Mouse (Mus musculus) testis, postnatal 10 days (tissue): Measurements from ENCODE around the gene Senp5.
"Not testable (repeated sequence)": the region's sequence is repeated elsewhere in the genome, so short reads cannot be mapped to it uniquely, and the experiment has no call there.

Experiments
- DNase-seq: peaks from one replicate; pipeline ENCODE4 v3.0.0; 2021; ENCODE audit warnings: low spot score

Gene Senp5

DNA sequence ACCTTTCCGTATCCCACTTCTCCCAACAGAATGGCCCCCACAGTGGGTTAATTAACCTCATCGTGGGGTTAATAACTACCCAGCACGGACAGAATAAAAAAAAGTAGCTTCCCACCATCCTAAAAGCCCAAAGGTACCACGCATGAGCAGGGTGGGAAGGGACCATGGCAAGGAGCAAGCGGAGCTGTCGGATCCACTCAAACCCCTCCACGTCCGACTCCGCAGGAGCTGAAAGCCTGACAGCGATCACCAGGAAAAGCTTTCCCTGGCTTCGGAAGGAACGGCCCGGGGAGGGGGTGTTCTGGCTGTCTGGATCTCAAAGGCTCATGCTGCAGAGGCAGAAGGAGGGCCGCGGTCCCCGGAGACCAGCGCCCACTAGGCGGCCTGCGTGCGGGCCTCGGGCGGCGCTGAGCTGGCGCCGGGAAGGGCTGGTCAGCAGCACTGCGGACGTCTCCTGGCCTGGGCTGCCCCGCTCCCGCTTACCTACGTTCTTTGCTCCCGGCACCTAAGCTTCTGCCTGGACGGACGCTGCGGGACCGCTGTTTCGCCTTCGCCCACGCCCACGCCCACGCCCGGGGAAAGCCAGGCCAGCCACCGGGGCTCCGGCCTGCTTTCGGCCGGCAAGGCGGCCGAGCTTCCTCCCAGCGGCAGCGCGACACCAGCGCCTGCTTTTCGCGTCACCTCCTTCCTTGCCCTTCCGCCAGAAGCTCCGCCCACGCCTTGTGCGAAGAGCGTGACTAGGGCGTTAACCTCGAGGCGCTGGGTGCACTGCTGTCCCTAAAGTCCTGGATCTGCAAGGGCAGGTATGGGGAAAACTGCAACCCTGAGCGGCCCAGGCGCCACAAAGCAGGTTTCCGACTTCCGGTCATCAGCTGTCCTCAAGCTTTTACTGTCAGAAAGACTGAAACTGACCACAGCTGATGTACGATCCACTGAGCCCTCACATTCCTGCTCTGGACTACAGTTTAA, at the start of gene Senp5:
TSS of gene Senp5 (minus strand) at position 779 of the 969 bp plus-strand sequence.
- peak; percentile 93 for DNase-seq

DNA sequence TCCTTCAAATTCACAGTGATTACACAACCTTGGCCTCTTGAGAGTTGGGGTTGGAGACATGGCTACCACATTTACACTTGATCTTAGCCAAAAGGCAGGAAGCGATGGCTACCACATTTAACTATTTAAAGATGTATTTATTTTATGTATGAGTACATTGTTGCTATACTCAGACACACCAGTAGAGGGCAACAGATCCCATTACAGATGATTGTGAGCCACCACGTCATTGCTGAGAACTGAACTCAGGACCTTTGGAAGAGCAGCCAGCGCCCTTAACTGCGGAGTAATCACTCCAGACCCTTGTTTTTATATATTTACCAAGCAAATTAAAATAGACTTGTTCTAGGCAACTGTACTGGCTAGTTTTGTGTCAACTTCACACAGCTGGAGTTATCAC, 39.3 kb upstream of the Senp5 start:
- no peak for DNase-seq

- DNase-seq = no peak
Measured at GRCm38 (mm10) chr16:32019678-32020077, 16.6 kb upstream of the Senp5 start.

GRCm38 (mm10) chr16:32010330-32010729, 7.2 kb upstream of the Senp5 start:
- DNase-seq = no peak

- DNase-seq = no peak
Measured at GRCm38 (mm10) chr16:32009913-32010312, 6.8 kb upstream of the Senp5 start.

DNA sequence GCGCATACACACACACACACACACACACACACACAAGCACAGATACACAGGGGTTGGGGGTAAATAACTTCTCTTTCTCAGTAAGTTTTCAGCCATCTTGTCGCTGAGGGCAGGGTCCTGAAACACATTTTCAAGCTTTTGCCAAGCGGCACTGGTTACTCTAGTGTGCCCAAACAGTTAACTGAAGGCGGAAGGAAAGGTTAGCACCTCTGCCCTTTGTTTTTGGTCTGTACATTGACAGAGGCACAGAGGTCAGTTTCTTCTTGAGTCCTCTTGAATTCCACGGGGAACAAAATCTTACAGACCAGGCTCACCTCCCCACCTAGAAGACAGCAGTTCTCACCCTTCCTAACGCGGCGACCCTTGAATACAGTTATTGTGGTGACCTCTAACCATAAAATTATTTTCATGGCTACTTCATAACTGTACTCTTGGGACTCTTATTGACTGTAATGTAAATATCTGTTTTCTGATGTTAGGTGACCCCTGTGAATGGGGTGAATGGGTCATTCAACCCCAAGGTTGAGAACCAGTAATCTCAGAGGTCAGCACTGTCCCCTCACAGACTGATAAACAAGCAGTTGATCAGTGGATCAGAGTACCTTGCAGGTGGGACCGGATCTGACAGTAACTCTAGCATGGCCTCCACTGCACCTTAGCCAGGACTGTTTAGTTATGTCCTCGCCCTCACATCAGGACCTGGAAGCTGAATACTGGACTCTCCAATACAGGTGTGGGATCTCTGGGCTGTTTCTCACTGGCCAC, 5.6 kb upstream of the Senp5 start:
- no peak for DNase-seq

- no peak for DNase-seq
Measured at GRCm38 (mm10) chr16:32004731-32005130, 1.6 kb upstream of the Senp5 start.

DNA sequence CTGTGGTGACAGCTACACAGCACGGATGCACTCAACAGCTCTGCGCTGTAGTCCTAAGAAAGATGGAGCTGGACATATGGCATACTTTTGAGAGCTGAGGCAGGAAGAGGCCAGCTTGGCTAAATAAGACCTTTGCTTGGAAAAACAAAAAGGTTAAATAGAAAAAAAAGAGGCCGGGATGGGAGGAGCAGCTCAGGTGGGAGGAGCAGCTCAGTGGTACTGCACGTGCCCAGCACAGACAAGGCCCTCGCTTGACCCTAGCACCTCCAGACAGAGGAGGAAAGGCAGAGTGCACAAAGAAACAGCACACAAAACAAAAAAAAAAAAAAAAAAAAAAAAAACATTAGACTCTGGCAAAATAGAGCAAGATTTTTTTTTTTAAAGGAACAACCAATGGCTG, 6.7 kb downstream of the Senp5 start:
- DNase-seq = no peak

DNA sequence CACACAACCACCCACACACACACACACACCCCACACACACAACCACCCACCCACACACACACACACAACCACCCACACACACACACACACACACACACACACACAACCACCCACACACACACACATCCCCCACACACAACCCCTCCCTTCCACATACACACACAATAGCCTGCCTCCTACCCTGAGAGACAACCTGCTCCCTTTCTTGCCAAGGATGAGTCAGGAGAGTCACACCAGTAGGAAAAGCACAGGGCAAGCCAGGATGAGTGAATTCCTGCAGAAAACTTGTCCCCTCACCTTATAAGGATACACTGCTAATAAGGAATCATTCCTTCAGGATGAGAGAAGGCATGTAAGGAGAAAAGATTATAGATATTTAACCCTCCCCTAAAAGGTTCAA, 9.1 kb downstream of the Senp5 start:
- no peak for DNase-seq

GRCm38 (mm10) chr16:31993195-31993594, 9.9 kb downstream of the Senp5 start:
- no peak for DNase-seq

DNA sequence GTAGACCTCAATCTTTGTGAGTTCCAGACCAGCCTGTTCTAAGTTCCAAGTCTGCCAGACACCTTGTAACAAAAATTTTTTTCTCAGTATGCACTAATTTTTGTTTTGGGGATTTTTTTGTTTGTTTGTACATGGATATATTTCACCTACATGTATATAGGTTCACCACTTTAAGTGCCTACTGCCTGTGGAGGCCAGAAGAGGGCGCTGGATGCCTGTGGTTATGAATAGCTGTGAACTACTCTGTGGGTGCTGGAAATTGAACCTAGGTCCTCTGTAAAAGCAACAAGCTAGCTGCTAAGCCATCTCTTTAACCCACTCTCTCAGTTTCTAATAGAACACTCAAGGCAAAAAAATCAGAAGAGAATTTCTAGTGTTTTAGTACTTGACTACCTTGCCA, 11.0 kb downstream of the Senp5 start:
- no peak for DNase-seq

DNA sequence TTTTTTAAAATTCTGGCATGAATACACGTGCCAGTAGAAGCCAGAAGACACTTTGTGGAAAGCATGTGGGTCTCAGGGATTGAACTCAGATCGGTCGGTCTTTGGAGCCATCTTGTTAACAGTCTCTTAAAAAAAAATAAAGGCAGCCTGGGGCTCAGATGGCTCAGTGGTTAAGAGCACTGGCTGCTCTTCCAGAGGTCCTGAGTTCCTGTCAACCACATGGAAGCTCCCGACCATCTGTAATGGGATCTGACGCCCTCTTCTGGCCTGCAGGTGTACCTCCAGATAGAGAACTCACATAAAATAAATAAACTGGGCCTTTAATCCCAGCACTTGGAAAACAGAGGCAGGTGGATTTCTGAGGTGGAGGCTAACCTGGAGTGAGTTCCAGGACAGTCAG, 22.1 kb downstream of the Senp5 start:
- DNase-seq = no peak

- DNase-seq = no peak
Measured at GRCm38 (mm10) chr16:31979501-31979900, 23.6 kb downstream of the Senp5 start.

GRCm38 (mm10) chr16:31975258-31975657, 27.8 kb downstream of the Senp5 start:
- DNase-seq = no peak

DNA sequence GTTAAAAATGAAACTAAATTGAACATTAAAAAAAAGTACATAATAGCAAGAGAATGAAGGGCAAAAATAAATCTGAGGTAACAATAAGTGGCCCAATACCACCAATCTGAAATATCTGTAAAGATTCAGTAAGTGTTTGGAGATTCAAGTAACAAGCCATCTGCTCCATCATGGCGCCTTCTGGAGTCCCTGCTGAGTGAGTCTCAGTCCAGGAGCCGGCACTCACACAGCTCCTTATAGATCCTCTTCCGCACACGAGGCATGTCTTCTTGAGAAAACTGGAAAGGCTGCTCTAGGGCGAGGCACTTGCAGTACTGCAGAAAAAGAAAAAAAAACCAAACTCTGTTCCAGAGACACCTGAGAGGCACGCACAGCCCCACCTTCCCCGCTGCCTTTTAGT, 39.9 kb downstream of the Senp5 start:
- DNase-seq = no peak

DNA sequence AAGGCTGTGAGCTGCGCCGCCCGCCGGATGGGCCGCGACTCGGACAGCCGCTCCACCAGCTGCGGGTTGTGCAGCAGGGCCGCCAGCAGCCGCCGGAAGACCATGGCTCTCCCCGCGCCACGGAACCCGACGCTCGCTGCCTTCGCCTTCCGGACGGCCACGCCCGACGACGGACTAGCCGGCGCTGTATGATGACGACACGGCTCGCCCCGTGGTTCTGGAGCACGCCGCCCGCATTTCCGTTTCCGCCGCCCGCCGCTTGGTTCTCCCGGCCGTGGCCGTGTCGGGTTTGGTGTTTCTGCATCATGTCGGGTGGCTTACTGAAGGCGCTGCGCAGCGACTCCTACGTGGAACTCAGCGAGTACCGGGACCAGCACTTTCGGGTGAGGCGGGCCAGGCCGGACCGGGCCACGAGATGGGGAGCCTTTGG, 54.7 kb downstream of the Senp5 start, which contains the start of the genes 0610012G03Rik and Ncbp2:
TSS of gene 0610012G03Rik (minus strand) at position 150 of the 430 bp plus-strand sequence.
TSS of gene Ncbp2 (plus strand) at position 169 of the 430 bp plus-strand sequence.
- peak; percentile 98 for DNase-seq

DNA sequence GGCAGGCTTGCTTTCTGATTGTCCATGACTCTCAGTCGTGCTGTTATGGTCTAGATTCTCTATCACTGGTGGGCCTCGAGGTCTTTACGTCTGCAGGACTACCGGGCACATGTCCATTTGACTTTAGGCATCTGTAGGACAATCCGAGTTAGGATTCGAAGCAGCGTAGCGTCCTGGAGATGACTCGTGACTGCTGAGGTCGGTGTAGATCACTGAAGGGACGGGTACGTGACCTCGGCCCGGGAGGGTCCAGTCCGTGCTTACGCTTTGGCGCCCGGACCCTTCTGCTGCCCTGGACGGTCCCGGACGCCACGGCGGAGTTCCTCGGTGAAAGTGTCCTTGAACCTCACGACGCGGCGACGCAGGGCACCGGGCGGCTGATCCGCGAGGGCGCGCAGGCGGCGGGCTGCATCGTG, 55.2 kb downstream of the Senp5 start:
- no peak for DNase-seq

DNA sequence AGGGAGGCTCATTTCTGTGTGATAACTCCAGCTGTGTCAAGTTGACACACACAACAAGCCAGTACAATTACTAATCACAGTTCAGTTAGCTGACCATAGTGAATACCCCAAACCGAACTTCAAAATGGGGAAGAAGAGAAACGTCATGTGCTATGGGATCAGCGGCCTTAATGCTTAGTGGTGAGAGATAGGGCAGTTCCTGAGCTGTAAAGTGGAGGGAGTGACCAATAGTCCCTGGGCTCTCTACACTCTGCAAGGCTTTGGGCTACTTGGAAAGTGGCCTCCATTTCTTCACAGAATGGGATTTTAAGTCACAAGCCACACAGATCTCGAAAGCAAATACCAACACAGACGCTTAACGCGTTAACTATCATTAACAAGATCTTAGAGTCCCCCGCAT, 55.8 kb downstream of the Senp5 start:
- DNase-seq = no peak

DNA sequence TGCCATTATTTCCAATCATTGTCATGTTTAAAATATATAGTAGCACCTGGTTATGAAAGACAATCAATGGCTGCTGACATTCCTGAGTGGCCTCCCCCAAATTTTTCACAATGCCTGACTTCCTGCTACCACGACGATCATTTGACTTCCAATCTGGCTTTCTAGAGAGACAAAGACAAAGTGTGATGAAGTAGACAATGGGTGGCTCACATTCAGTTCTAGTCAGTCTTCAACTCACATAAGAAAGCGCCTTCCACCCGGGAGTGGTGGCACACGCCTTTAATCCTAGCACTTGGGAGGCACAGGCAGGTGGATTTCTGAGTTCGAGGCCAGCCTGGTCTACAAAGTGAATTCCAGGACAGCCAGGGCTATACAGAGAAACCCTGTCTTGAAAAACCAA, 57.1 kb downstream of the Senp5 start:
- not testable (repeated sequence) for DNase-seq

DNA sequence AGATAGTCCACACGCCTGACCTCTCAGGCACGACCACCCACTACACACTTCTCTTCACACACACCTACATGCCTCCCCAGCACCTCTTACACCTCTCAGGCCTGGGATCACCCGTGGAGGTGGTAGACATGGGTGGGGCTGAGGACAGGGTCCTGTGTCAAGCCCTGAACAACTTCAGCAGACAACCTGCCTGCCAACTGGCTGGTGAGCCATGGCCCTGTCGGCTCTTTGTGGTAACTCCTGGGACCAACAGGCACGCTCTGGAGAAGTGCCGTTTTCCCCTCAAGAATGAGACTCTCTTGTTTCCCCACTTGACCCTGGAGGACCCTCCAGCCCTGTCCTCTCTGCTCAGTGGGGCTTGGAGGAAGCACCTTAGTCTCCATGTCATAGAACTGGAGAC, 57.7 kb downstream of the Senp5 start:
- DNase-seq = no peak

DNA sequence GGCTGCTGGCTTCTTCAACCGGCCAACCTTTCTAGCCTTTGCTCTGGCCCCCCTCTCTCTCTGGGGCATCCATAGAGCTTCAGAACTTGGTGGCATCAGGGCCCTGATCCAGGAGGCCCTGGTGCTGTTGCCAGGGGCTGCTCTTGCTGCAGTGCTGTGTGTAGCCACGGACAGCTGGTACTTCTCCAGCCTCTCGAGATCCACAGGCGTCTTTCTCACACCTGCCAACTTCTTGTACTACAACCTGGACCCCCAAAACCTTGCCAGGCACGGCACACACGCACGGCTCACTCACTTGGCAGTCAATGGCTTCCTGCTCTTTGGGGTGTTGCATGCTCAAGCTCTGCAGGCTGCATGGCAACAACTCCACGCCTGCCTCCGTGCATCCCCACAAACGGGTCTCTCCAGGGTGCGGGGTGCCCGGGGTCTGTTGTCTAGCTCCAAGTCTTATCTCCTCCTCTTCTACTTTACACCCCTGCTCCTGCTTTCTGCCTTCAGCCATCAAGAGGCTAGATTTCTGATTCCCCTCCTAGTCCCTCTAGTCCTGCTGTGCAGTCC, 58.3 kb downstream of the Senp5 start:
- no peak for DNase-seq

DNA sequence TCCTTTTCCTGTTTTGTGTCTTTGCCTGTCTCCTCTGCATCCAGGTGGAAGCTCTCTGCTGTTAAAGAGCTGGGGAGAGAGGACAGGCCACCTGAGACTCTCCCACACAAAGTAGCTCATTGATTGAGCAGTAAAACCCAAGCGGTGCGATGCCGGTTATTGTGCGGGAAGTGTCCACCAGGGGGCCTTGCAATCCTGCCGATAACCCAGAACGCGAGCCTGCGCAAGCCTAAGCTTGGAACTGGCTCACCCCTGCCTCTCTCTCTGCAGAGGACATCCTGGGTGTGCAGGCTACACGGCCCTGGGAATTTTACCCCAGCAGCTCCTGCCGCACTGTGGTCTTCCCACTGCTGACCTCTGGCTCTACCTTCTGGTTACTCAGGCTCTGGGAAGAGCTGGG, 59.1 kb downstream of the Senp5 start:
- peak; percentile 90 for DNase-seq

DNA sequence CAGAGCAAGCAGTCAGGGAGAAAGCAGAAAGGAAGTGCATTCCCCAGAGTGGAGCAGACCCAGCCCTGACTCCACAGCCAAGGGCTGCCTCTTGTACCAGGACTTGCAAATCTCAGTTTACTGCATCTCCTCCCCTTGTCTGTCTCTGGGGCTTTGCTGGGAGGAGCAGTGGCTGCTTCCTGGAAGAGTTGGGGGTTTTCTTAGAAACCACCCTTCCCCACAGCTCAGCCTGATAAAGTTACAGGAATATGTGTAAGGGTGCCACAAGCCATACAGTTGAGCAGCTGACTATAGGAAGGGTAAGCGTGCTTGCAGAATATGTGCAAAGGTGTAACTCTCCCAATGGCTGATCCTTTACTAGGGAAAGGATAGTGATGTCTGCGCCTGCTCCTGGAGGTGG, 62.5 kb downstream of the Senp5 start:
- DNase-seq = no peak
